Mouse (Mus musculus): Measurements from ENCODE around the gene Rplp0.

The Rplp0 gene

DNA sequence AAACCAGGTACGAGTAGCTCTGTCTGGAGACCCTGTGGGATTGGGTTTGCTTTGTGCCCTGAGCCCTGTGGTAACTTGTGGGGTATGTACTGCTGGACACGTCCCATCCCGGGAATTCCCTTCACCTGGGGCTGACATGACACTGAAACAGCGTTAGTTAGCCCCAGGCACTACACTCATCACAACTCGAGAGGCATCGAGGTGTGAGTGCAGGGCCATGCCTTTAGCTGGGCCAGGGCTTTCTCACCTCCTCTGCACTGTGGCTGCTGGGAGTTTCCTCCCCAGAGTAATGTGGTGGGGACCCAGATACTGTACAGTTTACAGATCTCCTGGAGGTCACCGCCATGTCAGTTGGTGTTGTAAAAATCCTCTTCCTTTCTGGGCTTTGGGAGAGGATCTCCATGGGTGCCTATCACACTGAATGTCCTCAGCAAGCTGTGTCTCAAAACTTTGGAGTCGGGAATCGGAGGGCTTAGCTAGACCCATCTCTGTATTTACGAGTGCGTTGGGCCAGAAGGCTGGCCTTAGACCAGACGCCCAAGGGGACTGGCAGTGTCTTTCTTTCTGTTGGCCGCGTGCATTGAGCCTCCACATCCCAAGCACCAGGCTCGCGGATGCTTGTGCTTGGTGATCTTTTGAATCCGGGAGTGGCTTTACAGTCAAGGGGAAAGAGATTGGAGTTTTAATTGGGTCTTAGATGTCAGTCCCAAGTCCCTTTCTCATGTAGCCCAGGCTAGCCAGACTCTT lies 32.6 kb upstream of the Rplp0 start:
- no peak for DNase-seq (ENCODE audit: low read depth, low spot score)

DNA sequence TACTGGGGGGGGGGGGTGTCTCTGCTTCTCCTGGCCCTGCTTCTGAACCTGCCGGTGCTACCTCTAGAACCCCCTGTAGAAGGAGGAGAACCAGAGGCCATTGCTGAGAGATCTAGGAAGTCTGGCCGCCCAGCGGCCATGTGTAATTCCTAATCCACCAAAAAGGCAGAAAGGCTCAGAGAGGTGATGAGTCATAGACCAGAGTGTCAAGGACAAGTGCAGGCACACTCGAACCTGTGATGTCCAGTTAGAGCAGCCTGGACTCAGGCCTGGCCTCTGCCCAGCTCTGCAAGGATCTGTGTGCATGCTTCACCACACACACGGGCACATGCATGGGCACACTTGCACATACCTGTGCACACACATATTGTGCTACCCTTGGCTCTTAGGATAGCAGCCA lies 31.1 kb upstream of the Rplp0 start:
- no peak for DNase-seq (ENCODE audit: low read depth, low spot score)

DNA sequence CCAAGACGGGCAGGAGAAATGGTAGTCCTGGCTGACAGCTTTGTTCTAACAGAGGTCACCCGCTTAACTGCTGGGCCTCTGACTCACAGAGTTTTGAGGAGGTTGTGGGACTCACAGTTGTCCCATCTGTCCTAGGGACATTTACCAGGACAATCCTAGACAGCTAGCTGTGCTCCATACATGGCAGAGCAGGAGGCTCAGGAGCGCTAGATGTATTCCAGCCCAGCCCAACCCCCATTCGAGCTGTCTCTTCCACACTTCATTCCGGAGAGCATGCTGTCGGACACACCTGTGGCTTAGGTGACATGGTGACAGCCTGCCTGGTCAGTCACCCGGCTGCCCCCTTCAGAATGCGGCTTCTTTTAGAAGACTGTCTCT lies 29.9 kb upstream of the Rplp0 start:
- no peak for DNase-seq (ENCODE audit: low read depth, low spot score)

DNA sequence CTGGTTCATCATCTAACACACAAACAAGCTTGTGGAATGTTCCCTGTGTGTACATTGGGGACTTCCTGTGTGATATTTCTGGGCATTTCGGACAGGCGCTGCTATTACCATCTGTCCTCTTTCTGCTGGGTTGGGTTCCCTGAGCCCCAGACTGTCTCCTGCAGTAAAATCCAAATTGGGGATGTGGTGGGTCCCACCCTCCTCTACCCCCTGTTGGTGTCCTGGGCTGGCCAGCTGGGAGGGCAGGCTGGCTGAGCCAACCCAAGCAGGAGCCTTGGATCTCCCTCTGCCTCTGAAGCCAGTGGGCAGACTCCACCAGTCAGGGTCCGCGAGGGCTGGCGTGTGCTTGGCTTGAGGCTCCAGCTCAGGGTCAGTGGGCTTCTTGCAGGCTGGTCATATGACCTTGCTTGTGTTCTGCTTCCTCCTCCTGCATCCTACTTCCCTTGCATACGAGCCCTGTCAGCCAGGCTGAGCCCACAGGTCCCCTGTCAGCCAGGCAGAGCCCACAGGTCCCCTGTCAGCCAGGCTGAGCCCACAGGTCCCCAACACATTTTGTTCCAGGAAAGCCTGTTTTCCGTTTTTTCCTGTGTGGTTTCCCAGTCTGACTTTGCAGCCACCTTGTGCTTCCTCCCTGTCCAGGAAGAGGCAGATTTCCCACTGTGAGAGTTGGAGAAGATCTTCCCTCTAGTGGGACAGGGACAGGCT lies 29.4 kb upstream of the Rplp0 start:
- DNase-seq (ENCODE audit: low read depth, low spot score) = no peak

DNA sequence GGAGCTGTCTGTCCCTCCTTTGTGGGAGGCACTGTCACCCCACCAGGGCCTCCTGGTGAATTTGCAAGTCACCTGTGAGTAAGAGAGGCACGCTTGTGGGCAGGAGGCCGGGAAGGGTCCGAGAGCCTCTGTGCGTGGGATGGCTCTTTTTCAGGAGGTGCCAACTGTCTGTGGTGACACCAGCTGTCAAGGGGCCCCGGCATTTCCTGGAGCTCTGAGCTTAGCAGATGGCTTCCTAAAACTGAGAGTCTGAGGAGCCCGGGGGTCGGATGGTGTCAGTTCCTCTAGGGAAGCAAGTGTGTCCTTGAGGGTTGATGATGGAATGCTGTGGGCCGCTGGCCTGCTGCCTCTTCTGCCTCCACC lies 28.8 kb upstream of the Rplp0 start:
- peak; percentile 52 for DNase-seq (ENCODE audit: low read depth, low spot score)

DNA sequence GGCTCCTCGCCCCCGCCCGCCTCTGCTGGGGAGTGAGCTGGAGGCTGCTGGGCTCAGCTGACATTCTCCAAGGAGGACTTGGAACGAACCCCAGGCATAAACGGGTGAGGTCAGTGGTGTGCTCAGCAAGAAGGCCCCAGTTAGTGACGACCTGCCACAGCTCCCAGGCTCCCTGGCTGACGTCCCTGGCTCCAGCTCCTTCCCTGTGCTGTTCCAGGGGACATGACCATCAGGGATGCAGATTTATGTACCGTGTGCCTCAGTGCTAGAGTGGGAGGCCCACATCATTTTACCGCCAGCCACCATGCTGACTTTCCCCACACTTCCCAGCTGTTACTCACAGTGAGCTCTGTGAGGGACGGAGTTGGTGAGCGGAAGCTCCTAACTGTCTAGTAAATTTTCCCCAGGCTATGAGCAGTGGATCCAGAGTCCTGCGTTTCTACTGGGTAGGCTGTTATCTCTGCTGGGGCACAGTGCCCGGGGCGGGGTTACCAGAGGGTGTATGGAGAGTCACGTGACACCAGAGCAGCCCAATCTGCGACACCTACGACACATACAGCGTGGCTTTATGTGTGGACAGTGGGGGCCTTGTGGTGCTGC lies 27.5 kb upstream of the Rplp0 start:
- peak; percentile 51 for DNase-seq (ENCODE audit: low read depth, low spot score)

DNA sequence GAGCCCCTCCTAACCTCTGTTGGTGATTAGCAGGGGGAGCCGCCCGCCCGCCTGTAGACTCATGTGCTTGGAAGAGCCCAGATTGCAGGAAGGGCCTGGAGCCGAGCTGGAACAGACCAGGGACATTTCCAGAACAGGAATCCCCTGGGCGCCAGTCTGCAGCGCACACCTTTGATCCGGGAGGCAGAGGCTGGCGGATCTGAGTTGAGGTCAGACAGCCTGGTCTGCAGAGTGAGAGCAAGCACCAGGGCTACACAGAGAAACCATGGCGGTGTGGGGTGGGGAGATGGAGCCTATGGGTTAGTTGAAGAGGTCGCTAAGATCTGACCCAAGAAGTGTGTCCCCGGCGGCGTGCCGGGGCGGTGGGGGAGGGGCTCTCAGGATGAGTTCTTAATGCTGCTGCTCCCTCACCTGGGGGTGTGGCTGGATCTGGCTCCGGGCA lies 25.0 kb upstream of the Rplp0 start:
- peak; percentile 55 for DNase-seq (ENCODE audit: low read depth, low spot score)

DNA sequence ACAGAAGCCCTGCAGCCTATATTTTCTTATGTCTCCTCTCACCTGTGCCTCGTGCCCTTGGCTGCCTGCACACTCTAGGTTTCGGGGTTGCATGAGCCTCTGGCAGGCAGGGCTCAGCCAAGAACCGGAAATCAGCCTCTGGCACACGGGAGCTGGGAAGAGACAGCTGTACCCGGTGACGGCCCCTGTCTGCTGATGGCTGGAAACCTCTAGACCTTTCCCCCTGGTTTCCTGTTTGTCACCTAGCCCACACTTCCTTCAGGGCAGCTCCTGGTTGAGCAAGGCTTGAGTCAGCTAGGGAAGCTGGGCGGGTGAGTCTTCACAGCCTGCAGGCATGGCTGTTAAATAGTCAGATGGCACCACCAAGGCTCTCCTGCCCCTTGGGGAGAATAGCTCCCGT lies 24.4 kb upstream of the Rplp0 start:
- peak; percentile 71 for DNase-seq (ENCODE audit: low read depth, low spot score)

DNA sequence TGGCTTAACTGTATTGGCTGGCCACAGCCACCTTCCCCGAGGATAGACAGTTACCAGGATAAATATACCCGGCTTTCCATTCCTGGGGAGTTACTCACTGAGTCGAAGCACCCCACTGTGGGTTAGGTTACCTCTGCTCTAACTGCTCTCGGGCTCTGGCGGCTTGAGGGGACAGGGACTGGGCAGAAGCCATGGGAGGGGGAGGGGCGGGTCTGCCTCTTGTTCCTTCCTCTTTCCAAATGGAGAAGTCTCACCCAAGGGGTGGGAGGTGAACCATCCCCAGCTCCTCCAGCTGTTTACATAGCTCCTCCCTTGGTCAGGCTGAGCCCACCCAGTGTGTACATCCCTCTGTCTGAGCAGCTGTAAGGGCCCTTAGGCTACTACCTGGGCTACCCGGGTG lies 23.6 kb upstream of the Rplp0 start:
- no peak for DNase-seq (ENCODE audit: low read depth, low spot score)

DNA sequence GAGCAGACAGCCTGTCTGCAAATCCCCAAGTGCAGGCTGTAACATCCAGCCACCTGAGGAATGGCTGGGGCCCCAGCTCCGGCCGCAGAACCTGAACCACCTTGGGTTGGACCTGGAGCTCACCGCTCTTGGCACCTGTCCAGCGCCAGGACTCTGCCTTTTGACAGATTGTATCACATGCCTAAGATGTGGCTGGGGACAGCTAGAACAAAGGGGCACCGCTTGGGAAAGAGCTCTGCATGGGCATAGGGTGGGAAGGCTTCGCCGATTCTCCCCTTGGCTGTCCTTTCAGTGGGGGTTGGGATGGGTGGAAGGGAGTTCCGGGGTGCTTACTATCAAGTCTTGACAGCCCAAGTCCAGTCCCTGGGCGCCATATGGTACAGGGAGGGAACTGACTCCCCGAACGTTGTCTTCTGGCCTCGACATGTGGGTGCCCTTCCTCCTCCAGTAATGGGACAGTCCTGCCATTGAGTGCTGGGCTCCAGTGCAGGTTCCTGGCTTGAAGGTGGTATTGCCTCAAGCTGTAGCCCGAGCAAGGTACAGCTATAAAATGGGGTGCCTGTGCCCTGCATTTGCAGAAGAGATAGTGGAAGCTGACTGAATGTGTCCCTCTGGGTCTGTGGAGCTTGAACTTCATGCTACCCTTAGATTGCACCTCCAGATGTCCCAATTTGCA lies 21.1 kb upstream of the Rplp0 start:
- peak; percentile 30 for DNase-seq (ENCODE audit: low read depth, low spot score)

DNA sequence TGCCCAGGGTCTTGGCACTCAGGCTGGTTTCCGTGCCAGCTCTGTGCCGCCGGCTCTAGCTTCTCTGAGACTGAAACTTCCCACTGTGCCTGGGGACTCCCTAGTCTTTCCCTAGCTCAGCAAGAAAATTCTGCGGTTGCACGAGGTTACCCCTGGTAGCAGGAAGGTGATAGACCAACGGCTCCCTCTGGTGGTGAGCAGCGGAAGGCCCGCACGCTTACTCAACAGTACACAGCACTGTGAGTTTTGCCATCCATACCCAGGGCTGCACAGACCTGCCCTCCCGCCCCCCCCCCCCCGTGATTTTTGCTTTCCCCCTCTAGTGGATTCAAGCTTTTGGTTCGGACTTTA lies 20.6 kb upstream of the Rplp0 start:
- DNase-seq (ENCODE audit: low read depth, low spot score) = peak; percentile 90

DNA sequence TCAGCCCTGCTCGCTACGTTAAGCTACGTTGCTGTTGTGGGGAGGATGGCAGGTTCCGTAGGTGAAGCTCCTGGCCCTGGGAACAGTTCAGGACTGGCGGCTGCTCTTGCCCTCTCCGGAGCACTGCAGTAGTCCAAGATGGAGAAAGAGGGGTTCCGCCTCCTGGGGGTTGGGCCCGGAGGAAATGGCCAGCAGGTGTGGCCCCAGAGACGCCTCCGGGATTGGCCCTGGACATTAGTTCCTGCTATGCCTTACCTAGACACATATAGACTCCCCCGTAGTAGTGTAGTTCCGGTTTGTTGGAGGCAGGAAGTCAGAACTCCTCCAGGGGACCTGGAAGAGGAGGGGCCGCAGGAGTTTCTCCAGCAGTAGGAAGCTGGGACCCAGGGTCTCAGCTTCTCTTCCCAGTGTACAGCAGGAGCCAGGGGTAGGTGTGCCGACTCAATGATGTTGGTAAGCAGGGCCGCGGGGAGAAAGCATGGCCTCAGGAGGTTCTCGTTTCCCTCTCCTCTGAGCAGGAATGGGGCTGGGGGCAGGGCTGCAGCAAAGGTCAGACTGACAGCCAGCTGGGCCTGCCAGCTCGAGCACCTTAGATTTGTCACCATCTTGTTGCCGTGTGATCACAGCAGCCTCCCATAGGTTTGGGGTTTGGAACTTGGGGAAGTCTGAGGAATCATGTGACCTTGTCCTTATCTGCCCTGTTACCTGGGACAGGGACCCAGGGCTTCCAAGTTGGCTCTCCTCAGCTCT lies 16.5 kb upstream of the Rplp0 start:
- DNase-seq (ENCODE audit: low read depth, low spot score) = peak; percentile 59

DNA sequence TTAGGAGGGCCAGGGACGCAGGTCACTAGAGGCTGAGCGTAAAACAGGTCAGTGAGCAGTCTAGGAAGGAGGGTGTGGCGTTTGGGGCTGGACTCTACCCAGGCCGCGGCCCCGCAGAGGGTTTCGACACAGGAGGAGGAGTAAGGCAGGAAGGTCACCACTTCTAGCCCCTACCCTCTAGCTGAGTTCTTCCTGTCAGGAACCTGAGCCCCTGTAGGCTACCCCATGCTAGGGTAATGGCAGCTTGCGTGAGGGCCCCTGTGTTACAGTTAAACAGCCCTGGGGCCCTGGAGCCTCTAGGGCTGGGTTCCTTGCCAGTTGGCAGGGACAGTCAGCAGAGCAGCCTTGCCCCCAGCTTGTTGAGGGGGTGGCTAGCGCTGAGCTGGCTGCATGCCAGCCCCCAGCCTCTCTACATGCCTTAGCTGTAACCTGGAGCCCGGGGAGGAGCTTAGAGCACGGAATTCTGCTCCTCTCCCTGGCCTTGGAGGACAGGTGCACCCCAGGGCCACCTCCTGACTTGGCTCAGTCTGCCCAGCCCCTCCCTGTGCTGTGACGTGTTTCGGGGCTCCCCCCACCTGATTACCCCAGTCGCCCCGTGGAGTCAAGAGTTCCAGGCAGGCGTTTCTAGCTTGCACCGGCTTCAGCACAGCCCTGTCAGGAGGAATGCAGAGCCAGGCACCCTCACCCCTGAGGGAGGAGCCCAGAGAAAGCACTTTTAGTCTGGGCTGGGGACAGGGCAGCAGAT lies 15.6 kb upstream of the Rplp0 start:
- no peak for DNase-seq (ENCODE audit: low read depth, low spot score)

DNA sequence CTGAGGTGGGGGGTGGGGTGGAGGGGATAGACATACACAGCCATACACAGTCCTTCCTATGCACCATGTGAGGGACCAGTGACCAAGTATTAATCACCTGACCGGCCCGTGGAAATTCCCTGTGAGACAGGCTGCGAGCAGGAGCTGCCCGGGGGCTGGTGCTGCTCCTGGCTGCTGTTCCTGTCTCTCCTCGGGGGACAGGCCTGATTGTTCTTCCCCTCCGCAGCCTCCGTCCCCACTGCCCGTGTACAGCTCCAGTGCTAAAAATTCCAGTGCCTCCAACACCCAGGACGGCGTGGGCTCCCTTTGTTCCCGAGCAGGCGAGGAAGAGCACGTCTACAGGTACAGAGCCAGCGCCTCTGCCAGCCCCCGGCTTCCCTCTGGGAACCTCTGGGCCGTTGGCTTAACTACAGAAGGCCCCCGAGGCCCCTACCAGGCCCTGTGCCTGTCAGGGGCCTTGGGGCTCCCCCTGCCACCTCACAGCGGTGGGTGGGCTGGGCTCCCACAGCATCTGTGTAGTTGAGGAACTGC lies 14.5 kb upstream of the Rplp0 start:
- no peak for DNase-seq (ENCODE audit: low read depth, low spot score)

DNA sequence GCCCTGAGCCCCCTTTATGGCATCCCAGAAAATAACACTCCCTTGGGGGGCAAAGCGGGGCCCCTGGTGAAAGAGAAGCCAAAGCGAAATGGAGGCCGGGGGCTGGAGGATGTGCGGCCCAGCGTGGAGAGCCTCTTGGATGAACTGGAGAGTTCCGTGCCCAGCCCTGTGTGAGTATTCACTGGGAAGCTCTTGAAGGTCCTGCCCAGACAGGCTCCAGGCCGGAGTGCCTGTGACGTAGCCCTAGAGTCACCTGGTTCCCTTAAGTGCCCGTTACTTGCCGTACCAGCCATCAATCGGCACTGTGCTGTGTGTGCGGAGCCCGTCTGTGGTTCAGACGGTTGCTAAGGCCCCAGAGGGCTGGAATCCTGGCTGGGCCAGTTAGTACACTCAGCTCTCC lies 13.6 kb upstream of the Rplp0 start:
- no peak for DNase-seq (ENCODE audit: low read depth, low spot score)

DNA sequence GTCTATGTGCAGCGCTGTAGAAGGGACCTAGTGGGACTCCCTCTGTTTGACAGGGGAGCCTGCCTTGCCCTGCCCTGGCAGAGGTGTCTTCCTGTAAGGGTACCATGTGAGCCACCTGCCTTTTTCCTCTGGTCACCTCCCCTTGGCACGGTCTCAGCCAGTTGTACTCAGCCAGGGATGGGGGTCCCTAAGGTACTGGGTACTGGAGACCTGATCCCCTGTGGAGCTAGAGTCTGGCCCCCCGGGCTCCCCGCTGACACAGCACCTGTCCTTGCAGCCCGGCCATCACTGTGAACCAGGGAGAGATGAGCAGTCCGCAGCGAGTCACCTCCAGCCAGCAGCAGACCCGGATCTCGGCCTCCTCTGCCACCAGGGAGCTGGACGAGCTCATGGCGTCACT lies 12.7 kb upstream of the Rplp0 start:
- no peak for DNase-seq (ENCODE audit: low read depth, low spot score)

DNA sequence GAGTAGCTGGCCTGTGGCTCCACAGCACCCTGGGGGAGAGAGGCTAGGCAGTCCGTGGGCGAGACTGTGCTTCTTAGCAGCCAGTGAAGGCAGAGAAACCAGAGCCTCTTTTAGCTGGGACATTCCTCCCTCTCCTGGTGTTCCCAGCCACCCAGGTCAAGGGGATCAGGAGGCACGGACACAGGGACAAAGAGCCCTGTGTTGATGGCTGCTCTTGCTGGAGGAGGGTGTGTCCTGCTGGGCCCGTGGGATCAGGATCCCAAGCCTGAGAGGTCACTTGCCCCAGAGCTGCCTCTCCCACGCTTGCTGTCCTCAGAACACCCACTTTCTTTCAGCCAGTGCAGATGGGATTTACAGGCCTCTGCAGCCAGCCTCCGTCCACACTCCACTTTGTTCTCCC lies 12.3 kb upstream of the Rplp0 start:
- DNase-seq (ENCODE audit: low read depth, low spot score) = no peak

DNA sequence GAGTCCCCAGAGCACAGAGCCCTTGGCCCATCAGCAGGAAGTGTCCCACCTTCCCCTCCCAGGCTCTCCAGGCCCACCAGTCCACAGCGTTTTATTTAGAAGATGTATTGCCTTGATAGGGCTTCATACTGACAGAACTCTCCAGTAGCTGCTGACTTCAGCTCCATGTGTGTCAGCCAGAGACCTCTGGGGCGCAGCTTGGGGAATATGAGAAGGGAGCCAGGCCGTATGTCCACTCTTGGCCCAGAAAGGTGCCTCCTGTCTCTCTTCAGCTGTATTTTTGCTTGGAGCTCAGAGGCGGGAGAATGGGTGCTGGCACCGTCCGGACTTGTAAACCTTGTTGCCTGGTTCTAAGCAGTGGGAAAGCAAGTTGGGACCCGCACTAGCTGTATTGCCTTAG lies 11.8 kb upstream of the Rplp0 start:
- DNase-seq (ENCODE audit: low read depth, low spot score) = no peak

DNA sequence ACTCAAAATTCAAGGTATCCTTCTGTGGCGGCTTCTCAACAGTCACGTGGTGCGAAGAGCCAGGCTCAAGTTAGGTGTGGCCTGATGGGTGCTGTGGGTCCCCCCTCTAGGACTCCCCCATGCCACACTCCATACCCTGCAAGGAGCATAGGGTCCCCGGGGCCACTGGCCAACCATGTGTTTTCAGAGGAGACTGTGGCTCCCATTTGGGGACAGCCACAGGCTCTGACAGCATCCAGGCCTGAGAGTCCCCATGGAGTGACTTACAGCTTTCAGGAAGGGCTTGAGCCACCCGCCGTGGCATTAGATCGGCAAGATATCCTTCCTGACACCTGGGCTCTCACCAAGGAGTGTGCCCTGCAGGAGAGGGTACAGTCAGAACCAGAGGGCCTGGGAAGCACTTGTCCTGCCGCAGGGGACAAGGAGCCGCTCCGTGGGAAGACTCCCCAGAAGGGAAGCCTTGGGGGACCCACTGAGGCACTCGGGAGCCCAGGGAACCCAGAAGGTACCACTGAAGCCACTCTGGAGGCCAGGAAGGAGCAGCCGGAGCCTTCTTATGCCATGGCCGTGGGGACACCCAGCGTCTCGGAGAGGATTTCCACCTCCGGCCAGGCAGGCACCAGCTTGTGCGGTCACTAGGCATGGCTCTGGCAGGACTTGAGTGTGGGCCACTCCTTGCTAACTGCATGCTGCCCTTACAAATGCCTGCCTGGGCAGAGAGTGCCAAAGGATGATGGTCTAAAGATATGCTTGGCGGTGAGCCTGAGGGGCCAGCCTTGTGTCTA lies 10.6 kb upstream of the Rplp0 start:
- DNase-seq (ENCODE audit: low read depth, low spot score) = no peak

DNA sequence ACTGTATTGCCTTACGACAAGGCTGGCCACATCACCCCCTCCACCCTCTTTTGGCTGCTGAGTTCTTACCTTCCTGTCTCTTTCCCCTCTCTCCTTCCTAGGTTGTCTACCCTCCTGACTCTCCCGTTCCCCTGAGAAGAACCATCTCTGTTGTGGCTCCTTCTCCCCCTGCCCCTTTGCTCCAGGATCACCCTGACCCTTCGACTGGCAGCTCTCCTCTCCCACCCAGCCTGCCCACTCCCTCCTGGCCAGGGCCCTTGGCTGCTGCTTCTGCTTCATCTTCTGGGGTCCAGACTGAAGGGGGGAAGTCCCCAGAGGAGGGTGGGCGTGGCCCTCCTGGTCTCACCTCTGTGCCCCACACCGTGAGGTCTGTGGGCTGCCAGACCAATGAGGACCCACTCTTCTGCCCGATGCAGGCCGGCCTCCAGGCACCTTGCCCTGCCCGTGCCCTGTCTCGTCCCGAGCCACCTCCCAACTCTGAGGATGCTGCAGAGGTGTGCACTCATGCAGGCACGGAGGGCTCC lies 8.7 kb upstream of the Rplp0 start:
- no peak for DNase-seq (ENCODE audit: low read depth, low spot score)
